Mouse (Mus musculus): ENCODE data around the gene Olfr372.

Olfr372 gene

GRCm38 (mm10) chr8:72099377-72100103 lies 58.5 kb downstream of the Olfr372 start:
- DNase-seq (ENCODE audit: low read depth, low spot score): peak; percentile 81

- peak; percentile 32 for DNase-seq (ENCODE audit: low read depth, low spot score)
Observed at GRCm38 (mm10) chr8:72105165-72105564, 64.1 kb downstream of the Olfr372 start.

GRCm38 (mm10) chr8:72106740-72107139 lies 65.7 kb downstream of the Olfr372 start, which contains the start of gene Olfr374:
Gene Olfr374 (plus strand): TSS chr8:72107040.
- no peak for DNase-seq (ENCODE audit: low read depth, low spot score)

All from R1 (cell line).